Mouse (Mus musculus): Measurements from ENCODE around the gene Nova2.

The Nova2 gene

GRCm38 (mm10) chr7:19007026-19007977, 81.6 kb downstream of the Nova2 start:
- DNase-seq (ENCODE audit: low spot score in 2 of 2), result no peak

- no peak for DNase-seq (ENCODE audit: low spot score in 2 of 2)
Observed at GRCm38 (mm10) chr7:19010581-19010980, 84.9 kb downstream of the Nova2 start.

- no peak for DNase-seq (ENCODE audit: low spot score in 2 of 2)
Observed at GRCm38 (mm10) chr7:19012025-19012621, 86.4 kb downstream of the Nova2 start.

- no peak for DNase-seq (ENCODE audit: low spot score in 2 of 2)
Observed at GRCm38 (mm10) chr7:19012882-19013281, 87.2 kb downstream of the Nova2 start.

GRCm38 (mm10) chr7:19014452-19014851, 88.8 kb downstream of the Nova2 start:
- DNase-seq (ENCODE audit: low spot score in 2 of 2), result no peak

Measured in urinary bladder, adult 18-20 months (tissue).